Mouse (Mus musculus): Measurements from ENCODE around the gene B3gntl1. TPM values are rescaled to one million over a fixed set of nuclear protein-coding genes. Genes with fewer than 3 reads are reported as not detected.
A peak's percentile ranks its signal among the peaks of the same experiment; 100 is the strongest.

B3gntl1 gene
- total and polyA plus RNA-seq, 3 experiments = 2.2 to 7.4 (median 4.9) TPM

DNA sequence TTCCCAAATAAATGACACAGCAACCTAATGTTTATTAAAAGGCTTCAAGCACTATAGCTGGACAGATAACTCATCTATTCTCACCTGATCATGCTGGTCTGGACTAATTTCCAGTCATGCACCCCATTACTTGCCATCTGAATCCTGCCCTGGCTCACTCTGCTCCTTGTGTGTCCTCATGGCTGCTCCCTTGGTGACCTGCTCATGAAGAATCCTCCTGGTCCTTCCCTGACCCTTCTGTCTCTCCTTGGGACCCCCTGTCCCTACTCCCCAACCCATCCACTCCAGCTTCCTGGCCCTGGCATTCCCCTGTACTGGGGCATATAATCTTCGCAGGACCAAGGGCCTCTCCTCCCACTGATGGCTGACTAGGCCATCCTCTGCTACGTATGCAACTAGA lies 3.9 kb upstream of the B3gntl1 start:
- peaks cover 17% of the 10 kb centered on the region for H3K4me1 ChIP-seq (ENCODE audit: insufficient read depth, low read depth, low read length)
- H3K4me3 ChIP-seq (ENCODE audit: low read depth, low read length) = no peak overlapping the region
- TF ChIP-seq CTCF (IDR thresholded peaks at IDR 0.05; ENCODE audit: low read depth, low read length) (no peak), TAL1 (conservative IDR thresholded peaks at IDR 0.05; ENCODE audit: low read depth, low read length) (no peak), GATA2 (IDR thresholded peaks at IDR 0.05; ENCODE audit: borderline replicate concordance, low read depth, low read length) (no peak), POLR2AphosphoS5 (IDR thresholded peaks at IDR 0.05; ENCODE audit: insufficient replicate concordance, low read depth, low read length) (no peak), GATA1 (IDR thresholded peaks at IDR 0.05; ENCODE audit: borderline replicate concordance, low read length) (no peak)
- no peak for ATAC-seq (ENCODE audit: extremely low read depth, insufficient number of reproducible peaks, low FRiP score, poor library complexity, severe bottlenecking)
- H3K27me3 ChIP-seq (ENCODE audit: insufficient read depth, low read length) = peaks cover 4% of the 10 kb centered on the region; the same call in 1 of the 2 replicates
- H3K36me3 ChIP-seq (replicated peaks) = no peaks in the 10 kb centered on the region
- peaks cover 2% of the 10 kb centered on the region for H3K9me3 ChIP-seq (replicated peaks)
- DNase-seq (ENCODE audit: low spot score) = no peak

DNA sequence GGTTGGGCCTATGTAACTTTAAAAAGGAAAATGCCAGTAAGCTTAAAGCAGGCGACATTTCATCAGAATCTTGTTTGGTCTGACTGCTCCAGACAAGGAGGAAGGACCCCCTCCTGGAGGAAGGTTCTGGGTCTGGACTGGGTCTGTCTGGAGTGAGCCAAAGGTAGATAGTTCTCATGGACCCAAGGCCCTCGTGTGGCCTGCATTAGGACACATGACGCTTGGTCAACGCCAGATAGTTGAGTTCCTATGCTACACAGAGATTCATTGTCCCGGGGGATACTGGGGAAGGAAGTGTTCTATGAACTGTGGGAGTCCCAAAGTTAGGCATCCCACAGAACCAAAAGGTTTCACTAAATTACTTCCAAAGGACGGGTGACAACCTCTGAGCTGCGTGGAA lies 676 bp upstream of the B3gntl1 start:
- no peaks in the 10 kb centered on the region; the same call in 1 of the 2 replicates for H3K27me3 ChIP-seq (ENCODE audit: insufficient read depth, low read length)
- H3K4me3 ChIP-seq (ENCODE audit: low read depth, low read length) = peak overlapping the region; percentile 95
- ATAC-seq (ENCODE audit: extremely low read depth, insufficient number of reproducible peaks, low FRiP score, poor library complexity, severe bottlenecking) (no peak), DNase-seq (ENCODE audit: low spot score) (peak; percentile 10)
- peaks cover 2% of the 10 kb centered on the region for H3K9me3 ChIP-seq (replicated peaks)
- peaks cover 17% of the 10 kb centered on the region for H3K4me1 ChIP-seq (ENCODE audit: insufficient read depth, low read depth, low read length)
- peaks cover 17% of the 10 kb centered on the region for H3K36me3 ChIP-seq (replicated peaks)
- no peak for TF ChIP-seq POLR2AphosphoS5 (IDR thresholded peaks at IDR 0.05; ENCODE audit: insufficient replicate concordance, low read depth, low read length)
- no peak for TF ChIP-seq TAL1 (conservative IDR thresholded peaks at IDR 0.05; ENCODE audit: low read depth, low read length)
- TF ChIP-seq CTCF (IDR thresholded peaks at IDR 0.05; ENCODE audit: low read depth, low read length) = no peak
- TF ChIP-seq GATA1 (IDR thresholded peaks at IDR 0.05; ENCODE audit: borderline replicate concordance, low read length) = no peak

GRCm38 (mm10) chr11:121672312-121672989 lies 502 bp downstream of the B3gntl1 start:
- Histone ChIP-seq H3K27me3 (ENCODE audit: insufficient read depth, low read length) (no peaks in the 10 kb centered on the region), H3K9me3 (replicated peaks) (peaks cover 2% of the 10 kb centered on the region), H3K4me1 (ENCODE audit: insufficient read depth, low read depth, low read length) (peaks cover 17% of the 10 kb centered on the region), H3K4me3 (ENCODE audit: low read depth, low read length) (peak overlapping the region; percentile 95), H3K36me3 (replicated peaks) (peaks cover 26% of the 10 kb centered on the region)
- DNase-seq (ENCODE audit: low spot score) (peak; percentile 4), ATAC-seq (ENCODE audit: extremely low read depth, insufficient number of reproducible peaks, low FRiP score, poor library complexity, severe bottlenecking) (no peak)
- TF ChIP-seq CTCF (IDR thresholded peaks at IDR 0.05; ENCODE audit: low read depth, low read length) (no peak), GATA2 (IDR thresholded peaks at IDR 0.05; ENCODE audit: borderline replicate concordance, low read depth, low read length) (no peak), GATA1 (IDR thresholded peaks at IDR 0.05; ENCODE audit: borderline replicate concordance, low read length) (no peak), TAL1 (conservative IDR thresholded peaks at IDR 0.05; ENCODE audit: low read depth, low read length) (no peak), POLR2AphosphoS5 (IDR thresholded peaks at IDR 0.05; ENCODE audit: insufficient replicate concordance, low read depth, low read length) (no peak)

GRCm38 (mm10) chr11:121670926-121671325 lies 2.0 kb downstream of the B3gntl1 start:
- DNase-seq (ENCODE audit: low spot score) = no peak

DNA sequence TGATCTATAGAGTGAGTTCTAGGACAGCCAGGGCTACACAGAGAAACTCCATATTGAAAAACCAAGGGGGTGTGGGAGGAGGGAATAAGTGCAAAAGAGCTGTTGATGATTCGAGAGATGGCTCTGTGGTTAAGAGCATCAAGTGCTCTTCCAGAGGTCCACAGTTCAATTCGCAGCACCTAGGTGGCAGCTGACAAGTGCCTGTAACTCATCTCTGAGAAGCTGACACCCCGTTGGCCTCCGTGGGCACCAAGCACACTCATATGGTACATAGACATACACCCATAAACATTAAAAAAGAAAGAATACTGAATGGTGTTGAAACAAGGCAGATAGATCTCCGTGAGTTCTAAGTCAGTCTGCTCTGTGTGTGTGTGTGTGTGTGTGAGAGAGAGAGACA lies 4.2 kb downstream of the B3gntl1 start:
- Histone ChIP-seq H3K36me3 (replicated peaks) (peaks cover 39% of the 10 kb centered on the region), H3K4me3 (ENCODE audit: low read depth, low read length) (no peak overlapping the region), H3K27me3 (ENCODE audit: insufficient read depth, low read length) (no peaks in the 10 kb centered on the region), H3K4me1 (ENCODE audit: insufficient read depth, low read depth, low read length) (peaks cover 14% of the 10 kb centered on the region), H3K9me3 (replicated peaks) (no peaks in the 10 kb centered on the region)
- no peak for DNase-seq (ENCODE audit: low spot score)
- no peak for ATAC-seq (ENCODE audit: extremely low read depth, insufficient number of reproducible peaks, low FRiP score, poor library complexity, severe bottlenecking)
- no peak for TF ChIP-seq CTCF (IDR thresholded peaks at IDR 0.05; ENCODE audit: low read depth, low read length)
- TF ChIP-seq GATA2 (IDR thresholded peaks at IDR 0.05; ENCODE audit: borderline replicate concordance, low read depth, low read length) = no peak
- no peak for TF ChIP-seq POLR2AphosphoS5 (IDR thresholded peaks at IDR 0.05; ENCODE audit: insufficient replicate concordance, low read depth, low read length)
- TF ChIP-seq TAL1 (conservative IDR thresholded peaks at IDR 0.05; ENCODE audit: low read depth, low read length) = no peak
- TF ChIP-seq GATA1 (IDR thresholded peaks at IDR 0.05; ENCODE audit: borderline replicate concordance, low read length) = no peak

More at GRCm38 (mm10) chr11:121670926-121671325, 2.0 kb downstream of the B3gntl1 start:
- no peaks in the 10 kb centered on the region for H3K27me3 ChIP-seq (ENCODE audit: insufficient read depth, low read length)
- no peak for TF ChIP-seq CTCF (IDR thresholded peaks at IDR 0.05; ENCODE audit: low read depth, low read length)
- TF ChIP-seq GATA1 (IDR thresholded peaks at IDR 0.05; ENCODE audit: borderline replicate concordance, low read length) = no peak
- TF ChIP-seq GATA2 (IDR thresholded peaks at IDR 0.05; ENCODE audit: borderline replicate concordance, low read depth, low read length) = no peak
- H3K36me3 ChIP-seq (replicated peaks) = peaks cover 27% of the 10 kb centered on the region
- peaks cover 17% of the 10 kb centered on the region for H3K4me1 ChIP-seq (ENCODE audit: insufficient read depth, low read depth, low read length)
- peaks cover 2% of the 10 kb centered on the region for H3K9me3 ChIP-seq (replicated peaks)
- no peak overlapping the region for H3K4me3 ChIP-seq (ENCODE audit: low read depth, low read length)
- ATAC-seq (ENCODE audit: extremely low read depth, insufficient number of reproducible peaks, low FRiP score, poor library complexity, severe bottlenecking) = no peak

GRCm38 (mm10) chr11:121667541-121667940 lies 5.4 kb downstream of the B3gntl1 start:
- Histone ChIP-seq H3K36me3 (replicated peaks) (peaks cover 47% of the 10 kb centered on the region), H3K4me3 (ENCODE audit: low read depth, low read length) (no peak overlapping the region), H3K27me3 (ENCODE audit: insufficient read depth, low read length) (no peaks in the 10 kb centered on the region), H3K9me3 (replicated peaks) (no peaks in the 10 kb centered on the region), H3K4me1 (ENCODE audit: insufficient read depth, low read depth, low read length) (peaks cover 4% of the 10 kb centered on the region)
- TF ChIP-seq TAL1 (conservative IDR thresholded peaks at IDR 0.05; ENCODE audit: low read depth, low read length) = no peak
- no peak for TF ChIP-seq GATA2 (IDR thresholded peaks at IDR 0.05; ENCODE audit: borderline replicate concordance, low read depth, low read length)
- TF ChIP-seq POLR2AphosphoS5 (IDR thresholded peaks at IDR 0.05; ENCODE audit: insufficient replicate concordance, low read depth, low read length) = no peak
- TF ChIP-seq CTCF (IDR thresholded peaks at IDR 0.05; ENCODE audit: low read depth, low read length) = no peak
- TF ChIP-seq GATA1 (IDR thresholded peaks at IDR 0.05; ENCODE audit: borderline replicate concordance, low read length) = no peak
- ATAC-seq (ENCODE audit: extremely low read depth, insufficient number of reproducible peaks, low FRiP score, poor library complexity, severe bottlenecking) = no peak
- DNase-seq (ENCODE audit: low spot score) = no peak

Data from G1E (cell line).